Mouse (Mus musculus): ENCODE results near the gene Defb23. TPM values are rescaled to one million over a fixed set of nuclear protein-coding genes. Genes with fewer than 3 reads are reported as not detected.

Defb23 gene
- polyA plus RNA-seq, 1 experiment from 2014 or later = not detected

- DNase-seq (ENCODE audit: low spot score) = no peak
- H3K4me1 ChIP-seq (replicated peaks; ENCODE audit: control insufficient read depth, insufficient read depth, low read length) = no peaks in the 10 kb centered on the region
- H3K4me2 ChIP-seq (ENCODE audit: low read length) = no peak overlapping the region
- no peak overlapping the region for H3K27ac ChIP-seq (ENCODE audit: low read depth)
- no peak for ATAC-seq (replicated peaks; ENCODE audit: low FRiP score, low TSS enrichment, low read depth)
- WGBS = 90% methylated on average over 7 of the region's 7 CpGs
- H3K9me3 ChIP-seq (ENCODE audit: control insufficient read depth, low read length) = no peaks in the 10 kb centered on the region
- H3K9ac ChIP-seq (ENCODE audit: low read length) = no peak overlapping the region
- no peaks in the 10 kb centered on the region for H3K36me3 ChIP-seq (ENCODE audit: control insufficient read depth, insufficient read depth, low read length)
- no peak overlapping the region for H3K4me3 ChIP-seq (ENCODE audit: low read depth, low read length)
- no peaks in the 10 kb centered on the region for H3K27me3 ChIP-seq (replicated peaks; ENCODE audit: control insufficient read depth, insufficient read depth, low read length)
These were observed 17.3 kb upstream of the Defb23 start for GRCm38 (mm10) chr2:152481726-152482125.

GRCm38 (mm10) chr2:152480881-152481280 lies 16.5 kb upstream of the Defb23 start:
- ATAC-seq (replicated peaks; ENCODE audit: low FRiP score, low TSS enrichment, low read depth) = no peak
- no peak for DNase-seq (ENCODE audit: low spot score)
- no peak overlapping the region for H3K9ac ChIP-seq (ENCODE audit: low read length)
- no peak overlapping the region for H3K27ac ChIP-seq (ENCODE audit: low read depth)
- WGBS = 87% methylated on average over 3 of the region's 3 CpGs
- H3K9me3 ChIP-seq (ENCODE audit: control insufficient read depth, low read length) = no peaks in the 10 kb centered on the region
- no peak overlapping the region for H3K4me2 ChIP-seq (ENCODE audit: low read length)
- no peaks in the 10 kb centered on the region for H3K27me3 ChIP-seq (replicated peaks; ENCODE audit: control insufficient read depth, insufficient read depth, low read length)
- H3K36me3 ChIP-seq (ENCODE audit: control insufficient read depth, insufficient read depth, low read length) = no peaks in the 10 kb centered on the region
- H3K4me1 ChIP-seq (replicated peaks; ENCODE audit: control insufficient read depth, insufficient read depth, low read length) = no peaks in the 10 kb centered on the region
- no peak overlapping the region for H3K4me3 ChIP-seq (ENCODE audit: low read depth, low read length)

- no peak for ATAC-seq (replicated peaks; ENCODE audit: low FRiP score, low TSS enrichment, low read depth)
- Histone ChIP-seq H3K9me3 (ENCODE audit: control insufficient read depth, low read length) (no peaks in the 10 kb centered on the region), H3K4me3 (ENCODE audit: low read depth, low read length) (no peak within 1 kb of the TSS), H3K4me2 (ENCODE audit: low read length) (no peak within 1 kb of the TSS), H3K9ac (ENCODE audit: low read length) (no peak within 1 kb of the TSS), H3K36me3 (ENCODE audit: control insufficient read depth, insufficient read depth, low read length) (no peaks in the 10 kb centered on the region), H3K4me1 (replicated peaks; ENCODE audit: control insufficient read depth, insufficient read depth, low read length) (no peaks in the 10 kb centered on the region), H3K27me3 (replicated peaks; ENCODE audit: control insufficient read depth, insufficient read depth, low read length) (no peaks in the 10 kb centered on the region), H3K27ac (ENCODE audit: low read depth) (no peak within 1 kb of the TSS)
- DNase-seq (ENCODE audit: low spot score) = no peak
- 75% methylated on average over 2 of the region's 2 CpGs for WGBS
These were observed 12.3 kb upstream of the Defb23 start, which contains the start of gene Defb20 for GRCm38 (mm10) chr2:152476763-152477162. Gene Defb20, plus strand, starts transcription at chr2:152477063.

DNA sequence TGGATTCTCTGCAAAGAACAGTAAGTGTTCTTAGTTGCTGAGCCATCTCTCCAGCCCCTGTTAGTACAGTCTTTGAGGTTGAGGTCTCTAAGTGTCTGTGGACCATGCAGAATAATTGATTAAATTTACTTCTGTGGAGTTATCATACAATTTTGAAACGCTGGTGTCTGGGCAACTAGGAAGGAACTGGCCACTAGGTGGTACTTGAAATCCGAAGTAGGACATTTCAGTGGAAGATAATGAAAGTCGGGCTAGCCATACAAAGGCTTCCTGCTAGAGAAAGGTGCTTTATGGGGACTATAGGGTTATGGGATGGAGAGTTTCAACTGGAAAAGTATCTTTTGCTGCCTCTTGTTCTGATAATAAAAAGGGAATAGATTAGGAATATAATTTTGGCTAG lies 8.0 kb upstream of the Defb23 start:
- Histone ChIP-seq H3K4me3 (ENCODE audit: low read depth, low read length) (no peak overlapping the region), H3K36me3 (ENCODE audit: control insufficient read depth, insufficient read depth, low read length) (no peaks in the 10 kb centered on the region), H3K4me2 (ENCODE audit: low read length) (no peak overlapping the region), H3K27me3 (replicated peaks; ENCODE audit: control insufficient read depth, insufficient read depth, low read length) (no peaks in the 10 kb centered on the region), H3K9me3 (ENCODE audit: control insufficient read depth, low read length) (no peaks in the 10 kb centered on the region), H3K27ac (ENCODE audit: low read depth) (no peak overlapping the region), H3K9ac (ENCODE audit: low read length) (no peak overlapping the region), H3K4me1 (replicated peaks; ENCODE audit: control insufficient read depth, insufficient read depth, low read length) (no peaks in the 10 kb centered on the region)
- DNase-seq (ENCODE audit: low spot score) (no peak), ATAC-seq (replicated peaks; ENCODE audit: low FRiP score, low TSS enrichment, low read depth) (no peak)
- 19% methylated on average over 3 of the region's 3 CpGs for WGBS

DNA sequence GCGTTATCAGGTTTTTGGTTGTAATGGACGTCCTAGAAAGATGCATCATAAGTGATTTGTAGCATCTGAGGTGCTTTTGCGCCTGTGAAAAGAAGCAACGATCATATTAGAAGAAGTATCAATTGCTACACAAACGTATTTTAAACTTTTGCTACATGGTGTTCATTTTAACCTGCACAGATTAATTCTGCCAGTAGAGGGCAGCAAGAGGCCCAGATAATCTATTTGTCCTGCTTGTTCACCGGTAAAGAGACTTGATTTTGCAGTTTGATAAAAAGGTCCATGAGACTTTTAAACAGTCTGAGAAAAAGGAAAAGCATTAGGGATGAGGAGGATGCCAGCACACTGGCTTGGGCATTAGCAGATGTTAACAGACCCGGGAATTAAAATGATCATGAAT lies 6.6 kb upstream of the Defb23 start:
- Histone ChIP-seq H3K27me3 (replicated peaks; ENCODE audit: control insufficient read depth, insufficient read depth, low read length) (no peaks in the 10 kb centered on the region), H3K27ac (ENCODE audit: low read depth) (no peak overlapping the region), H3K9ac (ENCODE audit: low read length) (no peak overlapping the region), H3K4me3 (ENCODE audit: low read depth, low read length) (no peak overlapping the region), H3K36me3 (ENCODE audit: control insufficient read depth, insufficient read depth, low read length) (no peaks in the 10 kb centered on the region), H3K9me3 (ENCODE audit: control insufficient read depth, low read length) (no peaks in the 10 kb centered on the region), H3K4me2 (ENCODE audit: low read length) (no peak overlapping the region), H3K4me1 (replicated peaks; ENCODE audit: control insufficient read depth, insufficient read depth, low read length) (no peaks in the 10 kb centered on the region)
- ATAC-seq (replicated peaks; ENCODE audit: low FRiP score, low TSS enrichment, low read depth) = no peak
- 36% methylated on average over 7 of the region's 7 CpGs for WGBS
- DNase-seq (ENCODE audit: low spot score) = peak; percentile 57

DNA sequence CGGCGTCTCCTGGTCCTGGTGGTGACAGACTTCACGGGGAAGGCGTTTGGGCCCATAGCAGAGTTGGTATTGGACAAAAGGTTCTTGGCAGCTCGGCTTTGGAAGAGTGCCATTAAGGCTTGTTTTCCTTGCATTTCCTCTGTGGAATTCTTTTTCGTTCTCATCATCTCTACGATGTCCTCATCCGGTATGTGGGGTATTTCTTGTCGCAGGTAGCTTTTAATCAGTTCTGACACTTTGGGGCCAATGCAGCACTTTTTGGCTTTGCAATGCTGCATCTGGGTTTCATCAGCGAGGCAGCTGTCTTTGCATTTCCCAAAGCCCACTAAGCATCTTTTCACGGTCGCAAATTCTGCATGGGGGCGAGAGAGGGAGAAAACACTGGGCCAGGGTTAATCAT lies 5.2 kb downstream of the Defb23 start:
- WGBS = 41% methylated on average over 13 of the region's 13 CpGs
- H3K4me3 ChIP-seq (ENCODE audit: low read depth, low read length) = no peak overlapping the region
- no peak overlapping the region for H3K4me2 ChIP-seq (ENCODE audit: low read length)
- DNase-seq (ENCODE audit: low spot score) (no peak), ATAC-seq (replicated peaks; ENCODE audit: low FRiP score, low TSS enrichment, low read depth) (no peak)
- no peak overlapping the region for H3K27ac ChIP-seq (ENCODE audit: low read depth)
- H3K9me3 ChIP-seq (ENCODE audit: control insufficient read depth, low read length) = no peaks in the 10 kb centered on the region
- no peaks in the 10 kb centered on the region for H3K36me3 ChIP-seq (ENCODE audit: control insufficient read depth, insufficient read depth, low read length)
- no peak overlapping the region for H3K9ac ChIP-seq (ENCODE audit: low read length)
- H3K4me1 ChIP-seq (replicated peaks; ENCODE audit: control insufficient read depth, insufficient read depth, low read length) = no peaks in the 10 kb centered on the region
- H3K27me3 ChIP-seq (replicated peaks; ENCODE audit: control insufficient read depth, insufficient read depth, low read length) = no peaks in the 10 kb centered on the region

DNA sequence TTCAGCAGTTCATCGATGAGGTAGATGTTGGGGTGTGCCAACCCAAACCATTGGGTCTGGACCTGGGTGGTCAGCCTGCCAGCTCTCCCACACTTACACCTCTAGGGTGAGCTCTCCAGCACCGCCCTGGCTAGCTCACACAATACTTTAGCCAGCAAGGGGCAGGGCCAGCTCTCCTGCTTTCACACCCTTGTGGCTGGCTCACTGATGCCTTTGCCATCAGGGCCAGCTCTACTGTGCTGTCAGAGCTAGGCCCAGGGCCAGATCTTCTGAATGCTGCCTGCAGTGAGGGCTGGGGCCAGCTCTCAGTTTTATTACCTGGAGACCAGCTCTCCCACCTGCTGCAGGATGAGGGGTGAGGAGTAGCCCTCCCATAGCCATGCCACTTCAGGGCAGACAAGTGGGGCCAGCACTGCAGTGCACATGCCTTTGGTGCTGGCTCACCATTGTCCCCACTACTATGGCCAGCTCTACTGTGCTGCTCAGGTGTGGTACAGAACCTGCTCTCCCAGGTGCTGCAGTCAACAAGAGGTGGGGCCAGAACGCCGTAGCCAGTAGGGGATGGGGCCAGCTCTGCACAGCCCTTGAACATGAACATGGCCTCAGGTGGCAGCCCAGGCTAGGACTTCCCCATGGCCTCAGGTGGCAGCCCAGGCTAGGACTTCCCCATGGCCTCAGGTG lies 12.2 kb downstream of the Defb23 start:
- H3K9me3 ChIP-seq (ENCODE audit: control insufficient read depth, low read length) = no peaks in the 10 kb centered on the region
- no peak overlapping the region for H3K4me3 ChIP-seq (ENCODE audit: low read depth, low read length)
- no peak overlapping the region for H3K27ac ChIP-seq (ENCODE audit: low read depth)
- H3K9ac ChIP-seq (ENCODE audit: low read length) = no peak overlapping the region
- no peaks in the 10 kb centered on the region for H3K27me3 ChIP-seq (replicated peaks; ENCODE audit: control insufficient read depth, insufficient read depth, low read length)
- WGBS = 69% methylated on average over 4 of the region's 4 CpGs
- DNase-seq (ENCODE audit: low spot score) = no peak
- no peak overlapping the region for H3K4me2 ChIP-seq (ENCODE audit: low read length)
- ATAC-seq (replicated peaks; ENCODE audit: low FRiP score, low TSS enrichment, low read depth) = no peak
- no peaks in the 10 kb centered on the region for H3K36me3 ChIP-seq (ENCODE audit: control insufficient read depth, insufficient read depth, low read length)
- peaks cover 4% of the 10 kb centered on the region for H3K4me1 ChIP-seq (replicated peaks; ENCODE audit: control insufficient read depth, insufficient read depth, low read length)

- no peaks in the 10 kb centered on the region for H3K9me3 ChIP-seq (ENCODE audit: control insufficient read depth, low read length)
- DNase-seq (ENCODE audit: low spot score) (peak; percentile 86), ATAC-seq (replicated peaks; ENCODE audit: low FRiP score, low TSS enrichment, low read depth) (no peak)
- H3K9ac ChIP-seq (ENCODE audit: low read length) = no peak overlapping the region
- 7% methylated on average over 5 of the region's 5 CpGs for WGBS
- H3K4me3 ChIP-seq (ENCODE audit: low read depth, low read length) = no peak overlapping the region
- H3K4me2 ChIP-seq (ENCODE audit: low read length) = no peak overlapping the region
- H3K27ac ChIP-seq (ENCODE audit: low read depth) = no peak overlapping the region
- H3K36me3 ChIP-seq (ENCODE audit: control insufficient read depth, insufficient read depth, low read length) = no peaks in the 10 kb centered on the region
- H3K27me3 ChIP-seq (replicated peaks; ENCODE audit: control insufficient read depth, insufficient read depth, low read length) = no peaks in the 10 kb centered on the region
- peaks cover 5% of the 10 kb centered on the region for H3K4me1 ChIP-seq (replicated peaks; ENCODE audit: control insufficient read depth, insufficient read depth, low read length)
These were observed 14.2 kb downstream of the Defb23 start for GRCm38 (mm10) chr2:152450241-152450640.

DNA sequence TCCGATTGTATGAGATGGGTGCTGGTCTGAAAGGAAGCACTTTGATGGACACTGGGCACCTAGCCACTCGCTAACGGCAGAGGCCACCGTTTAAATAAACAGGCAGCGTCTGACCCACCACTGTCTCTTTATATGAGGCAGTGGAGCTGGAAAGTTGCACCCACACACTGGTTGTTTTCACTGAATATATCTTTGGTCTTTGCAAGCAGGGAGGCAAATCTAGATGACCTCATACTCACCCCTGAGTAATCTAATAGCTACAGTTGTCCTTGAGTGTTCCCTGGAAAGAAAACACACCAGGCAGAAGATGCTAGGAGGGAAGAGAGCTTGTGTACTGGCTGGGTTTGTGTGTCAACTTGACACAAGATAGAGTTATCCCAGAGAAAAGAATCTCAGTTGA lies 17.0 kb downstream of the Defb23 start:
- H3K4me1 ChIP-seq (replicated peaks; ENCODE audit: control insufficient read depth, insufficient read depth, low read length) = peaks cover 5% of the 10 kb centered on the region
- H3K27ac ChIP-seq (ENCODE audit: low read depth) = no peak overlapping the region
- ATAC-seq (replicated peaks; ENCODE audit: low FRiP score, low TSS enrichment, low read depth) (no peak), DNase-seq (ENCODE audit: low spot score) (no peak)
- no peak overlapping the region for H3K4me3 ChIP-seq (ENCODE audit: low read depth, low read length)
- no peaks in the 10 kb centered on the region for H3K27me3 ChIP-seq (replicated peaks; ENCODE audit: control insufficient read depth, insufficient read depth, low read length)
- no peak overlapping the region for H3K4me2 ChIP-seq (ENCODE audit: low read length)
- H3K9me3 ChIP-seq (ENCODE audit: control insufficient read depth, low read length) = no peaks in the 10 kb centered on the region
- no peak overlapping the region for H3K9ac ChIP-seq (ENCODE audit: low read length)
- H3K36me3 ChIP-seq (ENCODE audit: control insufficient read depth, insufficient read depth, low read length) = no peaks in the 10 kb centered on the region
- 23% methylated on average over 5 of the region's 5 CpGs for WGBS

All from intestine, embryonic 14.5 days (tissue).